23 mouse cellular contexts compared by ENCODE assay signal in genomic region chr8:115141614-115142013, GRCm38 (mm10).
A peak's percentile ranks its signal among the peaks of the same experiment; 100 is the strongest.
DNase-seq lines count a peak whose midpoint lies in the region; ATAC-seq and TF ChIP-seq lines count a peak whose summit lies in the region.
"Had no signal": no experiment of that assay in that cellular context is flagged by ENCODE, and none has a peak within 500 bp of the region (broad histone marks: within the 10 kb centered on the region; RNA-seq: fewer than 3 reads in every experiment).

No protein-coding gene starts in this region.

- no peak for TF ChIP-seq CTCF in hindbrain, postnatal 0 days (IDR thresholded peaks at IDR 0.05; ENCODE audit: low read depth)
- TF ChIP-seq CTCF in brain, embryonic 14.5 days (IDR thresholded peaks at IDR 0.05; ENCODE audit: borderline replicate concordance, extremely low read depth, insufficient read depth, insufficient read length): no peak

- H3K9ac ChIP-seq in forebrain, embryonic 11.5 days (ENCODE audit: low read length): no peak overlapping the region
- no peak overlapping the region for H3K9ac ChIP-seq in hindbrain, embryonic 16.5 days (ENCODE audit: low read depth, low read length)
- no peak overlapping the region for H3K9ac ChIP-seq in hindbrain, postnatal 0 days (replicated peaks; ENCODE audit: low read length)
- no peak overlapping the region; the same call in 1 of the 2 replicates for H3K9ac ChIP-seq in forebrain, embryonic 15.5 days (replicated peaks)
- H3K9ac ChIP-seq: liver, embryonic 14.5 days; lung, embryonic 15.5 days; neural tube, embryonic 12.5 days had no signal

- intact Hi-C loops in left cerebral cortex, postnatal 14 days (cut with DNase I): no loop called here

- TF ChIP-seq POLR2A in brain, embryonic 14.5 days (IDR thresholded peaks at IDR 0.05; ENCODE audit: borderline replicate concordance, extremely low read depth, insufficient read depth, insufficient read length, poor library complexity, severe bottlenecking): no peak

- no peak overlapping the region for H3K4me3 ChIP-seq in forebrain, embryonic 11.5 days (ENCODE audit: low read depth, low read length)
- no peak overlapping the region for H3K4me3 ChIP-seq in forebrain, embryonic 10.5 days
- H3K4me3 ChIP-seq in hindbrain, embryonic 16.5 days (ENCODE audit: low read length): no peak overlapping the region
- no peak overlapping the region for H3K4me3 ChIP-seq in hindbrain, postnatal 0 days (ENCODE audit: low read length)
- H3K4me3 ChIP-seq in forebrain, embryonic 15.5 days: no peak overlapping the region
- H3K4me3 ChIP-seq: heart, embryonic 10.5 days; lung, embryonic 15.5 days; megakaryocyte, embryonic 14.5 days; neural tube, embryonic 12.5 days had no signal

- H3K4me1 ChIP-seq in forebrain, embryonic 11.5 days (replicated peaks; ENCODE audit: control insufficient read depth, insufficient read depth, low read length): peaks cover 4% of the 10 kb centered on the region; the same call in 1 of the 2 replicates
- H3K4me1 ChIP-seq in forebrain, embryonic 10.5 days: peaks cover 46% of the 10 kb centered on the region
- peaks cover 7% of the 10 kb centered on the region for H3K4me1 ChIP-seq in hindbrain, embryonic 16.5 days (ENCODE audit: control insufficient read depth, insufficient read depth, low read depth, low read length)
- no peaks in the 10 kb centered on the region for H3K4me1 ChIP-seq in hindbrain, postnatal 0 days (ENCODE audit: insufficient read depth, low read length)
- H3K4me1 ChIP-seq in forebrain, embryonic 15.5 days: peaks cover 16% of the 10 kb centered on the region
- H3K4me1 ChIP-seq: megakaryocyte, embryonic 14.5 days had no signal

- no peaks in the 10 kb centered on the region for H3K9me3 ChIP-seq in forebrain, embryonic 11.5 days (ENCODE audit: control insufficient read depth, low read length)
- H3K9me3 ChIP-seq in forebrain, embryonic 10.5 days: no peaks in the 10 kb centered on the region
- H3K9me3 ChIP-seq in hindbrain, embryonic 16.5 days (ENCODE audit: control insufficient read depth, low read length): no peaks in the 10 kb centered on the region
- no peaks in the 10 kb centered on the region for H3K9me3 ChIP-seq in hindbrain, postnatal 0 days (ENCODE audit: low read length)
- H3K9me3 ChIP-seq in forebrain, embryonic 15.5 days: no peaks in the 10 kb centered on the region
- H3K9me3 ChIP-seq: lung, embryonic 15.5 days; neural tube, embryonic 12.5 days had no signal

- H3K36me3 ChIP-seq in forebrain, embryonic 11.5 days (ENCODE audit: control insufficient read depth, insufficient read depth, low read length): no peaks in the 10 kb centered on the region
- H3K36me3 ChIP-seq in forebrain, embryonic 10.5 days (replicated peaks): no peaks in the 10 kb centered on the region
- H3K36me3 ChIP-seq in hindbrain, embryonic 16.5 days (ENCODE audit: control insufficient read depth, insufficient read depth, low read length): no peaks in the 10 kb centered on the region
- H3K36me3 ChIP-seq in hindbrain, postnatal 0 days (ENCODE audit: insufficient read depth, low read length): no peaks in the 10 kb centered on the region
- H3K36me3 ChIP-seq in forebrain, embryonic 15.5 days: no peaks in the 10 kb centered on the region
- H3K36me3 ChIP-seq: heart, embryonic 10.5 days; lung, embryonic 15.5 days; neural tube, embryonic 12.5 days had no signal

- H3K27me3 ChIP-seq in forebrain, embryonic 11.5 days (ENCODE audit: control insufficient read depth, insufficient read depth, low read length): peaks cover 2% of the 10 kb centered on the region; the same call in 1 of the 2 replicates
- H3K27me3 ChIP-seq in forebrain, embryonic 10.5 days (ENCODE audit: poor library complexity, severe bottlenecking): peaks cover 57% of the 10 kb centered on the region
- H3K27me3 ChIP-seq in hindbrain, embryonic 16.5 days (replicated peaks; ENCODE audit: control insufficient read depth, insufficient read depth, low read length): peaks cover 5% of the 10 kb centered on the region; the same call in 1 of the 2 replicates
- H3K27me3 ChIP-seq in hindbrain, postnatal 0 days (ENCODE audit: insufficient read depth, low read length): 0 out of 2 replicates have a peak, but pooled peaks cover 3% of the 10 kb centered on the region
- peaks cover 62% of the 10 kb centered on the region for H3K27me3 ChIP-seq in forebrain, embryonic 15.5 days
- H3K27me3 ChIP-seq: lung, embryonic 15.5 days; megakaryocyte, embryonic 14.5 days; neural tube, embryonic 12.5 days had no signal

- no peak overlapping the region for H3K4me2 ChIP-seq in forebrain, embryonic 11.5 days (ENCODE audit: low read depth, low read length, severe bottlenecking)
- H3K4me2 ChIP-seq in hindbrain, embryonic 16.5 days (ENCODE audit: low read length): peak overlapping the region; percentile 29
- no peak overlapping the region for H3K4me2 ChIP-seq in hindbrain, postnatal 0 days (ENCODE audit: low read depth, low read length)
- peak overlapping the region; percentile 4; the same call in 1 of the 2 replicates for H3K4me2 ChIP-seq in forebrain, embryonic 15.5 days (replicated peaks)
- H3K4me2 ChIP-seq: lung, embryonic 15.5 days; neural tube, embryonic 12.5 days had no signal

- H3K27ac ChIP-seq in forebrain, embryonic 11.5 days (ENCODE audit: low read depth, low read length): no peak overlapping the region
- no peak overlapping the region for H3K27ac ChIP-seq in forebrain, embryonic 10.5 days
- H3K27ac ChIP-seq in hindbrain, embryonic 16.5 days (ENCODE audit: low read depth, low read length): no peak overlapping the region
- no peak overlapping the region for H3K27ac ChIP-seq in hindbrain, postnatal 0 days
- no peak overlapping the region for H3K27ac ChIP-seq in forebrain, embryonic 15.5 days (replicated peaks)
- H3K27ac ChIP-seq: heart, embryonic 10.5 days; liver, embryonic 14.5 days; lung, embryonic 15.5 days; neural tube, embryonic 12.5 days had no signal

- peak; percentile 56 for DNase-seq in forebrain, embryonic 11.5 days (ENCODE audit: low spot score)
- no peak for DNase-seq in forebrain, embryonic 10.5 days (ENCODE audit: extremely low spot score, low spot score)
- DNase-seq in hindbrain, postnatal 0 days (ENCODE audit: low spot score): no peak
- DNase-seq in brain, embryonic 14.5 days (ENCODE audit: low read depth): peak; percentile 73
- no peak for DNase-seq in left cerebral cortex, postnatal 14 days (ENCODE audit: low spot score in 2 of 2)
- DNase-seq in left cerebral cortex, adult 9 months (ENCODE audit: low spot score in 2 of 2): no peak
- DNase-seq: adrenal gland, postnatal 14 days; cerebellum, adult 8-10 months; cerebellum, postnatal 36 days; embryo, embryonic 11 days; heart, postnatal 4 days; kidney, postnatal 36 days; lung, postnatal 36 days; right cerebral cortex, postnatal 4 days; thymus, postnatal 25 days had no signal

- ATAC-seq in forebrain, embryonic 11.5 days (replicated peaks; ENCODE audit: low FRiP score): no peak; the same call in 1 of the 2 replicates
- ATAC-seq in hindbrain, embryonic 16.5 days: no peak
- no peak for ATAC-seq in hindbrain, postnatal 0 days
- ATAC-seq in forebrain, embryonic 15.5 days (replicated peaks): no peak
- ATAC-seq: intestine, embryonic 16.5 days had no signal

- WGBS in forebrain, embryonic 11.5 days: 46% methylated on average over 8 of the region's 8 CpGs
- WGBS in forebrain, embryonic 10.5 days: 63% methylated on average over 8 of the region's 8 CpGs
- 30% methylated on average over 8 of the region's 8 CpGs for WGBS in hindbrain, embryonic 16.5 days
- 31% methylated on average over 8 of the region's 8 CpGs for WGBS in hindbrain, postnatal 0 days
- 7% methylated on average over 8 of the region's 8 CpGs for WGBS in forebrain, embryonic 15.5 days

Comparison
In these comparisons a context has a peak if more than half of its experiments do, and no peak if none do; other contexts are left out.
1. DNase-seq: peak in forebrain, embryonic 11.5 days (single experiment) and brain, embryonic 14.5 days (single experiment); none in forebrain, embryonic 10.5 days (single experiment), hindbrain, postnatal 0 days (single experiment), left cerebral cortex, postnatal 14 days (0 of 2) and left cerebral cortex, adult 9 months (0 of 2).
2. H3K4me2 ChIP-seq: peak in hindbrain, embryonic 16.5 days (single experiment) and forebrain, embryonic 15.5 days (single experiment); none in forebrain, embryonic 11.5 days (single experiment) and hindbrain, postnatal 0 days (single experiment).